Mouse (Mus musculus) heart, adult 2 months (tissue): Measurements from ENCODE around the gene Clptm1l.

Experiments
- CTCF ChIP-seq: fragments of 200-600 bp; IDR thresholded peaks from 2 replicates; pipeline ENCODE4 v1.8.1; 2022; ENCODE audit warnings: antibody characterized with exemption, mild to moderate bottlenecking, moderate library complexity
- EP300 ChIP-seq: fragments of 200-500 bp; IDR thresholded peaks from 2 replicates; pipeline ENCODE4 v1.6.1; 2011; ENCODE audit warnings: low read depth, low read length, control low read depth; ENCODE audit not compliant: insufficient read depth
- POLR2A ChIP-seq: fragments of 200-500 bp; IDR thresholded peaks from 2 replicates; pipeline ENCODE4 v1.6.1; 2011; ENCODE audit warnings: mild to moderate bottlenecking, low read depth, low read length, control low read depth; ENCODE audit not compliant: insufficient read depth

GRCm38 (mm10) chr13:73641296-73641695 lies 37.5 kb downstream of the Clptm1l start:
- no peak for TF ChIP-seq POLR2A
- TF ChIP-seq CTCF = no peak
- TF ChIP-seq EP300 = no peak
